Mouse (Mus musculus) right cerebral cortex, postnatal 14 days (tissue): ENCODE data around the gene St6galnac5.
"Not testable (repeated sequence)": the region's sequence is repeated elsewhere in the genome, so short reads cannot be mapped to it uniquely, and the experiment has no call there.

ENCODE experiments used
- DNase-seq: peaks from one replicate; pipeline ENCODE4 v3.0.0; 2022

Gene St6galnac5

GRCm38 (mm10) chr3:152866035-152866965, 115.7 kb downstream of the St6galnac5 start:
- DNase-seq = no peak

GRCm38 (mm10) chr3:152861978-152862377, 120.1 kb downstream of the St6galnac5 start:
- no peak for DNase-seq

DNA sequence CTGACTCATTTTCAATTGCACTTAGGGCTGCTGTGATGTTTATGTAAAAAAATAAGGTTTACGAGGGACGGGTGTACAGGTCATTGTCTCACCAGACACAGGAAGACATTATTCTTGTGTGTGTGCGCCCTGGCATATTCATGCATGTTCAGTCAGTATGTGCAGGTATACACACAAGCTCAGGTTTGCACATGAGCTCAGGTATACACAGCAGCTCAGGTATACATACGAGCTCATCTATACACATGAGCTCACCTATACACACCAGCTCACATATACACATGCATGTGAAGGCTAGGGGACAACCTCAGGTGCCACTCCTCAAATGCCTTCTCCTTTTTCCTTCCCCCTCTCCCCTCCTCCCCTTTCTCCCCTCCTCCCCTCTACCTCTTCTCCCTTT, 120.6 kb downstream of the St6galnac5 start:
- no peak for DNase-seq

- no peak for DNase-seq
Measured at GRCm38 (mm10) chr3:152856095-152856494, 126.0 kb downstream of the St6galnac5 start.

GRCm38 (mm10) chr3:152855006-152855614, 126.9 kb downstream of the St6galnac5 start:
- DNase-seq = no peak

GRCm38 (mm10) chr3:152843925-152844324, 138.1 kb downstream of the St6galnac5 start:
- no peak for DNase-seq

GRCm38 (mm10) chr3:152842648-152843047, 139.4 kb downstream of the St6galnac5 start:
- no peak for DNase-seq

- DNase-seq = no peak
Measured at GRCm38 (mm10) chr3:152841264-152841663, 140.8 kb downstream of the St6galnac5 start.

- DNase-seq = no peak
Measured at GRCm38 (mm10) chr3:152837938-152838337, 144.1 kb downstream of the St6galnac5 start.

DNA sequence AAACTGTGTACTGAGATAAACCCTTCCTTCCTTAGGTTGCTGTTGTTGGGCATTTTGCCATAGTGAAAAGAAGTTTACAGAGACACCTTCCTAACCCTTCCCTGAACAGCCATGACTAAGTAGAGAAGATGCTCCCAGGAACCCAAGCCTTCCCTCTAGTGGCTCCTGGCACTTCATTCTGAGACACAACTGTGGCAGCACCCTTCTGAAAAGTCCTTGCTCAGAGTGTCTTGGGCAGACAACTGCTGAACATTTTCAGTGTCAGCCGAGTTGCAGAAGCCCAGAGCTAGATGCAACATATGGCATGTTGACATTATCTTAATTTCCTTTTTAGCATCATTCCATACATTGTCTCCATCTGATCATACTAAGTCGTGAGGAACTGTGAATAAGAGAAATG, 144.6 kb downstream of the St6galnac5 start:
- no peak for DNase-seq

GRCm38 (mm10) chr3:152832436-152832835, 149.6 kb downstream of the St6galnac5 start:
- DNase-seq = no peak

- no peak for DNase-seq
Measured at GRCm38 (mm10) chr3:152831974-152832373, 150.1 kb downstream of the St6galnac5 start.

DNA sequence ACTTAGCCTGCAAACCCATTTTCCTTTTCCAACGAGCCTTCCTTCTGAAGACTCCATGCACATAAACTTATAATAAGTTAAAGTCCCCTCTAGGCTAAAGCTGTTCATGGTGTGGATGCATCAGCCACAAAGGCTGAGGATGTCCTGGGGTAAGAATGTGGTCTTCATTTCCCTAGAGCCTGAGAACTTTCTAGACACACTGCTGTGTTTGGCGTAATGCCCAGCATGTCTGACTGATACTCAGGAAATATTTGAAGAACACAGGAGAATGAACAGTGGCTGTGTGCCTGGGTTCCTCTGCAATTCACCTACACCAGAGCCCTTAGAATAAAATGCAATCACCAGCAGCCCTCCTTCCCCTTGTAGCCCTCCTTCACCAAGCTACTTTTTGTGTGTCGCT, 150.7 kb downstream of the St6galnac5 start:
- DNase-seq = no peak

DNA sequence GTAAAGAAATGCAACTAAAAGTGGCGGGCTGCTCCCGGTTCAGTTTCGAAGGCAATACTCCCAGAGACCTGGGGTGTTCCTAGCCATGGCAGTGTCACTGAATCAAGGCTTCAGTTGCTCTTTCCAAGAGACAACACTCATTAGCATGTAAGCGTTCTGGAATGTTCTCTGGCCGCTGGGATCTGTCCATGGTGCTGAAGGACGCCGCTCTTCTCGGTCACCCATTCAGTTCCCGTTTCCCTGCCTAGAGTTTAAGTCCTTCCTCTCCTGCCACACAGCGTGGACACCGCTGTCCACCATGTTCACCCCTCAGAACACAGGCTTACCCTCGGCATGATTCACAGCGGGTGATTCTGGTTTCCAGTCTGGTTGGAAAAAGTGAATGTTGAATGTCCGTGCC, 160.8 kb downstream of the St6galnac5 start:
- DNase-seq = no peak

- DNase-seq = no peak
Measured at GRCm38 (mm10) chr3:152820406-152820805, 161.6 kb downstream of the St6galnac5 start.

DNA sequence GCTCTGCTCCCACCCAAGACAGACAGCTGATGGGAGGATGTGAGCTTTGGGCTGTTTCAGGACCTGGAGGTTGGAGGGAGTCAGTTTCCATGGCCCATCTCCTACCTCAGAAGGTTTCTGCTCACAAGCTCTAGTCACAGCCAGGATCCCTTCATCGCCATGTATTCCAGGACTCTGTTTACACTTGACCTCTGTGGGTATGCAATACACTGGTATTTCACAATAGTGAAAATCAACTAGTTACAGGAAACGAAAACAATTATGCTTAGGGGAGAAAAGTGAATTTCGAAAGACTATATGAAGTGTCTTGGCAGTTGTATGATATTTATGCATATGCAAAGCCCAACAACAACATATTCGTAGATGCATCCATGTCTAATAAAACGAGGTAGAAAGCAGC, 166.9 kb downstream of the St6galnac5 start:
- no peak for DNase-seq

- no peak for DNase-seq
Measured at GRCm38 (mm10) chr3:152813905-152814304, 168.1 kb downstream of the St6galnac5 start.

GRCm38 (mm10) chr3:152799738-152800431, 182.2 kb downstream of the St6galnac5 start:
- no peak for DNase-seq

- DNase-seq = no peak
Measured at GRCm38 (mm10) chr3:152797354-152797753, 184.7 kb downstream of the St6galnac5 start.

DNA sequence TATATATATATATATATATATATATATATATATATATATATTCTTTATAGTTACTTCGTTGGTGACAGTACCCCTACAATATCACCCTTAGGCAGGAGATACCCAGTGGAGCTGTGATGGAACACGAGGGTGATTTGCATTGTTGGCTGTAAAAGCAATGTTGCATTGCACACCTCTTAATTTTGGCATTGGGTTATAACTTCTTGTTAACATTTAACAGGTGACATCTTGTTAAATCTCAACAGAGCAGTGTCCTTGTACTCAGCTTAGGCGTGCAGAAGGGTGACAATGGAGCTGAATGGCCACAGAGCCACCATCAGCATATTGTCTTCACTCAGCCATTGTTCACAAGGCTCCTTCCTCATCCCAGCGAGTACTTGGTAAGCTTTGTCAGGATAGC, 185.8 kb downstream of the St6galnac5 start:
- DNase-seq = no peak

DNA sequence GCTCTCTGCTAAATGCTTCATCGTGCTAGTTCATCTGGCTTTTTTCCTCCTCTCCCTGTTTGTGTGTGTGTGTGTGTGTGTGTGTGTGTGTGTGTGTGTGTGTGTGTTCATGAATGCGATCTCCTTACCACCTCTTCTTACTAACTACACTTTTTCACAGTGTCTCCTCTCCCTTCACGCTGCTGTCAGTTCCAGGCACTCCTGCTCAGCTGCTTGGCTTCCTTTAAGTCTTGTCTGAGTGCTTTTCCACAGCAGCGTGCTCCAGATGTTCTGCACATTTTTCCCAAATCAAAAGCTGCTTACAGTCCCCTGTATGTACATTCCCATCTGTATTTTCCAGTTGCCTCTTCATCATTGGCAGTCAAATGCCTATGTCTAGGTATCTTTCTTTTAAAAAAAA, 189.0 kb downstream of the St6galnac5 start:
- DNase-seq = no peak

GRCm38 (mm10) chr3:152792601-152793000, 189.4 kb downstream of the St6galnac5 start:
- no peak for DNase-seq

DNA sequence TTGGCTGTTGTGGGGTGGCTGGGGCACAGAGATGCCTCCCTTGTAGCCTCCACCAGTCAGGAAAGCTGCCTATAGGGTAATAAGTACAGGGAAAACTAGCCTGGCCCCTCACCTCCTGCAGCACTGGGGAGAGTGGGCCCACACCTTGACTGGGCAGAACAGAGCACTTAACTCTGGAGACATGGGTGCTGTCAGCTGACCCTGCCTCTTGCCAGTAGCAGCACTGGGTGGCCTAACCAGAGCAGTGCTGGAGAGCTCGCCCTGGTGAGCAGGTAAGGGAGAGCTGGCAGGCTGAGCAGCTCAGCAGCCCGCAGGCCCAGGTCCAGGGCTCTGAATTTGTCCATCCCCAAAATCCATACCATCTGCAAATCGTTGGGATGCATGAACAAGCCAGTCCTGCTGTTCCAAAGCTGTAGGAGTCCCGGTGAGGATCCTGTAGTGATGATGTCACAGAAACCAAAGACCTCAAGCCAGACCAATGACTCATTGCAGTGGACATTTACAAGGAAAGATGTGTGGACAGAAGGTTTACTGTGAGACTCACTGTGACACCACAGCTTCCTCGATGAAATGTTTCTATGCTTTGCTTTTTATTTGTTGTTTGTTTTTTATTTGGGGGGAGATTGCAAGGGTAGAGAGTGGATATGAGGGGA, 193.6 kb downstream of the St6galnac5 start:
- not testable (repeated sequence) for DNase-seq
